Mouse (Mus musculus) lung, embryonic 16.5 days (tissue): ENCODE measurements around the gene Stard9. TPM values are rescaled to one million over a fixed set of nuclear protein-coding genes. Genes with fewer than 3 reads are reported as not detected.
"Not testable (repeated sequence)": the region's sequence is repeated elsewhere in the genome, so short reads cannot be mapped to it uniquely, and the experiment has no call there.

Source experiments
- ATAC-seq: fragments of 200-750 bp; cut with Nextera tagmentation; 2 replicates; pipeline ENCODE4 v1.8.0; 2017; ENCODE audit warnings: low read depth, mild to moderate bottlenecking, moderate library complexity
- H3K27ac ChIP-seq: fragments of 300-500 bp; sonication (generic); 2 replicates; pipeline ENCODE4 v1.5.1; 2014; ENCODE audit warnings: mild to moderate bottlenecking, control low read depth, low read length
- H3K27me3 ChIP-seq: fragments of 300-500 bp; sonication (generic); 2 replicates; pipeline ENCODE4 v1.6.1; 2014; ENCODE audit warnings: low read depth, low read length, mixed read lengths; ENCODE audit not compliant: control insufficient read depth, insufficient read depth
- H3K36me3 ChIP-seq: fragments of 300-500 bp; sonication (generic); 2 replicates; pipeline ENCODE4 v1.6.1; 2014; ENCODE audit warnings: low read length; ENCODE audit not compliant: control insufficient read depth, insufficient read depth
- H3K4me1 ChIP-seq: fragments of 300-500 bp; sonication (generic); replicated peaks from 2 replicates; pipeline ENCODE4 v1.6.1; 2014; ENCODE audit warnings: low read length, mixed read lengths; ENCODE audit not compliant: control insufficient read depth, insufficient read depth
- H3K4me2 ChIP-seq: fragments of 300-500 bp; sonication (generic); 2 replicates; pipeline ENCODE4 v1.6.1; 2014; ENCODE audit warnings: low read depth, low read length, control low read depth
- H3K4me3 ChIP-seq: fragments of 300-500 bp; sonication (generic); 2 replicates; pipeline ENCODE4 v1.5.1; 2014; ENCODE audit warnings: mild to moderate bottlenecking, low read length, control low read depth
- H3K9ac ChIP-seq: fragments of 300-500 bp; sonication (generic); 2 replicates; pipeline ENCODE4 v1.6.1; 2014; ENCODE audit warnings: low read length, control low read depth
- H3K9me3 ChIP-seq: fragments of 300-500 bp; sonication (generic); 2 replicates; pipeline ENCODE4 v1.6.1; 2016; ENCODE audit warnings: low read length; ENCODE audit not compliant: control insufficient read depth
- WGBS: fragments of 180-500 bp; shearing (Covaris S2); extraction: QIAGEN DNeasy Blood & Tissue Kit; methylation state at CpG from one replicate; pipeline ENCODE4 v1.1.7; 2014; 5-methylcytosine and 5-hydroxymethylcytosine counted together
- polyA plus RNA-seq: library from polyadenylated mRNA; unstranded; fragments of >200 nt; fragmentation: Nextera tagmentation; extraction: Ambion mirVana; gene quantifications from 2 replicates; pipeline ENCODE4 v1.2.1, GENCODE M21; 2015

The Stard9 gene
- polyA plus RNA-seq, 1 experiment from 2014 or later: 10.3 TPM

DNA sequence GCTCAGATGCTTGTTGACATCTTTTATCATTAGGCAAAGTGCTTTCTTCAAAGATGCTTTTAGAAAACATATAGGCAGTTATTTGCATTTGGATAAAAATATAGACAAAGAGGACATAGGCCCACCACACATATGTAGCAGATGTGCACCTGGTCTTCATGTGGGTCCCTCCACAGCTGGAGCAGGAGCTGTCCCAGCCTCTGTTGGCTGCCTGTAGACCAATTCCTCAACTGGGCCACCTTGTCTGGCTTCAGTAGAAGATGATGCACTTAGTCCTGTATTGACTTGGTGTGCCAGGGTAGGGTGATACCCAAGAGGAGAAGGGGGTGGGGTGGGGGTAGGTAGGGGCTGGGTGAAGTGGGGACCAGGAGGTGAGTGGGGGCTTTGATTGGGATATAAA is 33.8 kb downstream of the Stard9 start:
- no peak overlapping the region for H3K4me2 ChIP-seq
- no peaks in the 10 kb centered on the region for H3K27me3 ChIP-seq
- no peak for ATAC-seq
- peaks cover 19% of the 10 kb centered on the region for H3K4me1 ChIP-seq
- no peak overlapping the region for H3K9ac ChIP-seq
- H3K9me3 ChIP-seq: no peaks in the 10 kb centered on the region
- no peaks in the 10 kb centered on the region; the same call in 1 of the 2 replicates for H3K36me3 ChIP-seq
- peak overlapping the region; percentile 52; the same call in 1 of the 2 replicates for H3K27ac ChIP-seq
- no peak overlapping the region for H3K4me3 ChIP-seq

DNA sequence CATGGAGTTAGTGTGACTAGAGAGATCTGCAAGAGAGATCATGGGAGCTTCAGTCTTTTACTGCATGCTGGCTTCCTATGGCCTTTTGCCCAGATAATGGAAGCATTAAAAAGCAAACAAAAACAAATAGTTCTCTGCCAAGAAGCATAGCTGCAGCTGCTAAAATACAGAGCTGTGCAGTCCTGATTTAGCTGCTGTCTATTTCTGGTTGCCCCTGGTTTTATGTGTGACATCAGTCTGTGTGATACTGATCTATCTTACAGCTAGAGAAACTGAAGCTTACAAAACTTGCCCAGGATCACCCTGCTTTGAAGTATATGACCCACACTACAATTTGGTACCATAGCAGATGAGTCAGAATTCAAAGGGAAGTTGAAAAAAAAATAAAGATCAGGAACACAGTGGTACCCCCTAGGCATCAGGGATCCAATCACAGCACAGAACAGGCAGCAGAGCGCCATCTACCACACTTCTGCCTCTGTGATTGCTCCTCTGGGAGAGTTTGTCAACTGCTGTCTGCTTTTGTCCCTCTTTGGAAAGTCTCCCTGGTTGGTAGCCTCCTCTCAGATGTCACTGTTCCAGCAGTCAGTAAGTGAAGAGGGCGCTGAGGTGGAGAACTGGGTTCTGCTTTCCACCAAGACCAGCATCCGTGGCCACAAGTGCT is 34.7 kb downstream of the Stard9 start:
- peak overlapping the region; percentile 40 for H3K9ac ChIP-seq
- H3K9me3 ChIP-seq: no peaks in the 10 kb centered on the region
- no peaks in the 10 kb centered on the region for H3K27me3 ChIP-seq
- H3K4me3 ChIP-seq: no peak overlapping the region
- peak overlapping the region; percentile 67 for H3K27ac ChIP-seq
- H3K4me1 ChIP-seq: peaks cover 19% of the 10 kb centered on the region
- peak; percentile 80 for ATAC-seq
- peaks cover 2% of the 10 kb centered on the region; the same call in 1 of the 2 replicates for H3K36me3 ChIP-seq
- H3K4me2 ChIP-seq: no peak overlapping the region
- WGBS: 76% methylated on average over 3 of the region's 3 CpGs

DNA sequence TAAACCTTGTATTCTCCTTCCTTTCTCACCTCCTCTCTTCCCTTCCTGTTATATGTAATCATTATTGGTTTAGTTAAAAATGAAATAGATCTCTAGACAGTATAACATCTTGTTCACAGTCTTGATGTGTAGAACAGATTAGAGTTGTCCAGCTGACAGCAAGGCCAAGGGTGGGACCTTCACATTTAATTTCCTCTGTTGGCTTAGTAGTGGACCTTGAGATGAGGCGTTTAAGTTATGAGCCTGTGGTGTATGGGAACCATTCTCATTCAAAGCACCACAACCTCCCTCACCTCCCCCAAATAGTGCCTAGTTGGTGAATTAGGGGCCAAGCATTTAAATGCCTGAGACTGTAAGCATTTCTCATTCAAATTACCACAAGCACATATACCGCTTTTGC is 38.5 kb downstream of the Stard9 start:
- no peaks in the 10 kb centered on the region for H3K9me3 ChIP-seq
- peaks cover 9% of the 10 kb centered on the region; the same call in 1 of the 2 replicates for H3K4me1 ChIP-seq
- H3K4me2 ChIP-seq: no peak overlapping the region
- H3K27me3 ChIP-seq: no peaks in the 10 kb centered on the region
- no peak overlapping the region for H3K9ac ChIP-seq
- H3K36me3 ChIP-seq: peaks cover 2% of the 10 kb centered on the region; the same call in 1 of the 2 replicates
- no peak for ATAC-seq
- H3K27ac ChIP-seq: no peak overlapping the region
- no peak overlapping the region for H3K4me3 ChIP-seq
- WGBS: 85% methylated on average over 2 of the region's 2 CpGs

DNA sequence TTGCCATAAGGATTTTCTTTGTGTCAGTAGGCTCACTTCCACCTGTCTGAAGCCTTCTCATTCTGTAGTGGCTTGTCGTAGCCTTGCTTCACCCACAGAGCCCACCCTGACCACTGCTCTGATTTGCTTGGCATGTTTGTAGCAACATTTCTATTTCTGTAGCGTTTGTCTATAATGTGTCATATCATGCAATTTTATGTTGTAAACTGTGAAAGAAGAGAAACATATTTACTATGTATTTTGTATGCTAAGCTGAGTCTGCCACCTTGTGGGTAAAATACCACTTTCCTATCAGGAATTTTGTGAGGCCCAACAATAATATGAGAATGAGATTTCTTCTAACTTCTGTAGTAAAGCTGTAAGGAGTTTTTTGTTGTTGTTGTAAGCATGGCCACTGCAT is 41.3 kb downstream of the Stard9 start:
- H3K9ac ChIP-seq: no peak overlapping the region
- ATAC-seq: peak; percentile 89
- H3K4me1 ChIP-seq: 0 out of 2 replicates have a peak, but pooled peaks cover 2% of the 10 kb centered on the region
- H3K27me3 ChIP-seq: no peaks in the 10 kb centered on the region
- H3K36me3 ChIP-seq: peaks cover 4% of the 10 kb centered on the region; the same call in 1 of the 2 replicates
- no peak overlapping the region for H3K4me2 ChIP-seq
- no peaks in the 10 kb centered on the region for H3K9me3 ChIP-seq
- no peak overlapping the region for H3K27ac ChIP-seq
- 43% methylated on average over 2 of the region's 2 CpGs for WGBS
- H3K4me3 ChIP-seq: no peak overlapping the region

DNA sequence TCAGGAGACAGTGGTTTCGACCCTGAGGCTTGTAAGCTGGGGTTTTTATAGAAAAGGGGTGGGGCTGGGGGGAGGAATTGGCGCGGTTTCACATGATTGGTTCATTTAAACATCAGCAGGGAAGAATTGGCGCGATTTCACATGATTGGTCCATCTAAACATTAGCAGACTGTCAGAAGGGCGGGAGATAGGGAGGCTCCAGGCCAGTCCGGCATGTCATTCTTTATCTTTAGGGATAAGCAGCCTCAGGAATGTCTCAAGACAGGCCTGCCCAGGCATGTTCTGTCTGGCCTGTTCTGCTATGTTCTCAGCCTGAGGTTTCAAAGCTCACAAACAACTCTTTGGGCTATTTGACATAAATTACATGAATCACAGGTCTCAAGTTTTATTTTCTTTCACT is 52.2 kb downstream of the Stard9 start:
- not testable (repeated sequence) for H3K4me2 ChIP-seq, H3K4me3 ChIP-seq, H3K27me3 ChIP-seq, H3K9me3 ChIP-seq, H3K27ac ChIP-seq, ATAC-seq, H3K4me1 ChIP-seq, H3K9ac ChIP-seq
- peaks cover 10% of the 10 kb centered on the region; the same call in 1 of the 2 replicates for H3K36me3 ChIP-seq
- 74% methylated on average over 7 of the region's 7 CpGs for WGBS

DNA sequence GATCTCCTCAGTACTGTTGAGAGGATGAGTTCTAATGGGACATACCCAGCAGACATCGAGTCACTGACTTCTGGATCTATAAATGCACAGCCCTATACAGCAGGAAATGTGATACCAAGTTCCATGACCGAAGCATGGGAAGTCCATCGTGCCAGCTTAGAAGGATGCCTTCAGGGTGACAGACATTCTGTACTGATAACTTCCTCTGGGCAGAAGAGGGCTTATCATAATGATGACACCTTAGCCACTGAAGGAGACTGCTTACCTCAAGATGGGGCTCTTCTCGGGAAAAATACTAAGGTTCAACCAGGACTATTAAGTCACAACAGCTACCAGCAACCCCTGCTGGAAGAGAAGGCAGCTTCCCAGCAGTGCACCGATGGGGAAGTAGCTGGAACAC is 68.8 kb downstream of the Stard9 start:
- no peak for ATAC-seq
- Histone ChIP-seq H3K4me1 (no peaks in the 10 kb centered on the region), H3K9me3 (no peaks in the 10 kb centered on the region), H3K4me3 (no peak overlapping the region), H3K4me2 (no peak overlapping the region), H3K27ac (no peak overlapping the region), H3K36me3 (peaks cover 36% of the 10 kb centered on the region), H3K27me3 (no peaks in the 10 kb centered on the region), H3K9ac (no peak overlapping the region)
- 80% methylated on average over 5 of the region's 5 CpGs for WGBS

DNA sequence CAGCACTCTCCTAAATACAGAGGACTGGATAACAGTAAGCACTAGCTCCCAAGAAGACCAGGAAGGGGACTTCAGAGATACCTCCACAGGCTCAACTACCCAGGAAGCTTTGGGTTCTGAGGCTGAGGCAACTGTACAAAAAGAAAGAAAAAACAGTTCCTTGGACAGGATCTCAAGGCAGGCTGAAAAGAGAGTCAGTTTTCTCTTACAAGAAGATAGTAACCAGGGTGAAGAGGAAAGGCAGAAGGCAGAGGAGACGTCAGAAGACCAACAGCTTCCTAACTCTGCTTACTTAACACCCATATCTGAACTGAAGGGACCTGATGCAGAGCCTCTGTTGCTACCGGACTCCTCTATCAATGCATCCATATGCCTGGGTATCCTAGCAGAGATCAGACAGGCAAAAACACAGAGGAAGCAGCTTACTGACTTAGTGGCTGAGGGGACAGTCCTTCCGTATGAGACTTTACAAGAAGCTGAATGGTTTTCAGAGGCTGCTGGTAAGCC is 71.5 kb downstream of the Stard9 start:
- 81% methylated on average over 3 of the region's 3 CpGs for WGBS
- Histone ChIP-seq H3K4me1 (no peaks in the 10 kb centered on the region), H3K9ac (no peak overlapping the region), H3K4me3 (no peak overlapping the region), H3K27ac (no peak overlapping the region), H3K9me3 (no peaks in the 10 kb centered on the region), H3K36me3 (peaks cover 26% of the 10 kb centered on the region), H3K27me3 (no peaks in the 10 kb centered on the region), H3K4me2 (no peak overlapping the region)
- ATAC-seq: no peak

DNA sequence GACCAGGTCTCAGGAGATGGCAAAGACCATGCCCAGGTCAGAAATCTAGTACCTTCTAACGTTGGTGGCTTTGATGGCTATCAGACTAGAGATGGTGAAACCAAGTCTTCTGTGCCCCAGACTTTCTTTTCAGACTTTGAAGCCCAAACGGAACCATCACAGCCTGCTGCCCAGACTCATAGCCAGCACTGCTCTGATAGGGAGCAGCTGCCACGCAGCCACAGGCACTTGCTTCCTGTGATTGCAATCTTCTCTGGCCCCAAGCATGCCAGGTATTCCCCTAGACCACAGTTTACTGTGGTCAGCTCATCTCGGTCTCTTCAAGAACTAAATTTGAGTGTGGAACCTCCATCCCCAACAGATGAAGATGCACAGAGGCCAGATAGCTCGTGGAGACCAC is 73.8 kb downstream of the Stard9 start:
- Histone ChIP-seq H3K9ac (no peak overlapping the region), H3K27ac (no peak overlapping the region), H3K27me3 (no peaks in the 10 kb centered on the region), H3K9me3 (no peaks in the 10 kb centered on the region), H3K4me1 (no peaks in the 10 kb centered on the region), H3K4me2 (no peak overlapping the region), H3K4me3 (no peak overlapping the region), H3K36me3 (peaks cover 16% of the 10 kb centered on the region)
- 64% methylated on average over 5 of the region's 5 CpGs for WGBS
- ATAC-seq: no peak

DNA sequence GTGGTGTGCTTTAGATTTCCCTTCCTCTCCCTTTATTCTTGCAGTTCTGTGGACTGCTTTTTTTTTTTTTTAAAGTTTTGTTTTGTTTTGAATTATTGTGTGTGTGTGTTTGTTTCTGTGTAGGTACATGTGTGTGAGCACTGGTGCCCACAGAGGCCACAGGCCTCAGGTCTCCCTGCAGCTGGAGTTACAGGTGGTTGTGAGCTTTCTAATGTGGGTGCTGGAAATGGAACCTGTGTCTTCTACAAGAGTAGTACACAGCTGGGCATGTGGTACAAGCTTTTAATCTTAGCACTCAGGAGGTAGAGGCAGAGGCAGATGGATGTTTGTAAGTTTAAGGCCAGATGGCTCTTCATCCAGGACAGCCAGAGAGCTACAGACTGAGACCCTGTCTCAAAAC is 78.1 kb downstream of the Stard9 start:
- H3K9me3 ChIP-seq: no peaks in the 10 kb centered on the region
- no peak overlapping the region for H3K4me3 ChIP-seq
- H3K27ac ChIP-seq: no peak overlapping the region
- H3K4me1 ChIP-seq: no peaks in the 10 kb centered on the region
- no peaks in the 10 kb centered on the region for H3K27me3 ChIP-seq
- peaks cover 5% of the 10 kb centered on the region; the same call in 1 of the 2 replicates for H3K36me3 ChIP-seq
- no peak for ATAC-seq
- H3K4me2 ChIP-seq: no peak overlapping the region
- H3K9ac ChIP-seq: no peak overlapping the region
